Mouse (Mus musculus) v-Abl transformed pro-B cells (cell line): Measurements from ENCODE around the gene Olfr770.
"Not testable (repeated sequence)": the region's sequence is repeated elsewhere in the genome, so short reads cannot be mapped to it uniquely, and the experiment has no call there.

ENCODE experiments used
- in situ Hi-C, 2 experiments: fragments of 400-800 bp; cut with MboI; formaldehyde crosslinking; loops; one replicate each; pipeline ENCODE4 v1.15.1; 2025; ENCODE audit not compliant: unreplicated experiment in 2 of 2

Gene Olfr770

DNA sequence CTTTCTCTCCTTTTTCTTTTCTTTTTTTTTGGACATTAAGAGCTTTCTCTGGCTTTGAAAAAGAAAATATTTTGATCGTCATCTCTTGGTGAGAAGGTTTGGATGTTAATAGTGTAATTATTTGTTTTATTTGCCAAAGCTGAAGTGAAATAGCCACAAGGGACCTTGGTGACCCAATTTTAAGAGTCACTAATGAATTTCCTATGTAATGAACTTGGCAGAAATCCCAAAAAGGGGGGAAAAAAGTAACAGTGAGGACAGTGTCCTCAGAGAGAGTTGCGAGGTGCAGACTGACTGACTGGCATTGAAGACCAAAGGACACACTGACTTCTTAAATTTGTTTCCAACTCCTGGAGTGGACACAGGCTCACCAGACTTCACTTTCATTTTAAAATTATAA, at the start of gene Olfr770:
Olfr770 (minus strand) TSS at position 101 of the 400 bp plus-strand sequence.
- in situ Hi-C loops: no loop called here

DNA sequence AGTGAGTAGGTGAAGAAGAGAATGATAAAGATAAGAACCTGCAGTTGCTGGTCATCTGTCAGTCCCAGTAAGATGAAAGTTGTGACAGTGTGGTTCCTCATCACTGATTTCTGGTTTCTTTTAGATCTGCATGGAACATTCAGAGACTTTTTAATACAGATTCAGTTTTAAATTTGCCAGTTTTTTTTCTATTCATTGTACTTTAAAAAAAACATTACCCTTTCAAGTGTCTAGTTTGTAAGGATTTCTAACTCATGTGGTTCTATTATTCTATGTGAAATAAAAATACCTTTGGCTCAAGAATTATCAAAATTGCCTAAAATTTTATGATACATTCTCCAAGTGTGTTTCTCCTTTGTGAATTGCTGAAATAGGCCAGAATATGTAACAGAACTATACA, 48.5 kb upstream of the Olfr770 start, which contains the start of gene Olfr773:
Olfr773 (minus strand) TSS at position 101 of the 400 bp plus-strand sequence.
- in situ Hi-C loops: not testable (repeated sequence)

DNA sequence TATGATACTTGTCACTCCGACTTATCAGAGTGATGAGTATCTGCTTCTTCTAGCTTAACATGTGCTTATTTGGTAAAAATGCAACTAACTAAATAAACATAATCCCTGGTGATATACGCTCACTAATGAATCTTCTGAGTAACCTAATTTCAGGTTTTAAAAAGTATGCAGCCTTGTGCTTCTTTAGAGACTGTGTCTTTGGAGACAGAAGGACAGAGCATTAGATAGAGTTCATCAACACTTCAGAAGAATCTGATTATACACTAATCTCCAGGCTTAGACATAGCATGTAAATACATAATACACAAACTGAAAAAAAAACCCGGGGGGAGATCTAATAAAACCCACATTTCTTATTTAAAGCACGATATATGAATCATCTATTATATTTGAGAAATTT, 39.0 kb upstream of the Olfr770 start, which contains the start of gene Olfr772:
Olfr772 (minus strand) TSS at position 101 of the 400 bp plus-strand sequence.
- in situ Hi-C loops: not testable (repeated sequence)

DNA sequence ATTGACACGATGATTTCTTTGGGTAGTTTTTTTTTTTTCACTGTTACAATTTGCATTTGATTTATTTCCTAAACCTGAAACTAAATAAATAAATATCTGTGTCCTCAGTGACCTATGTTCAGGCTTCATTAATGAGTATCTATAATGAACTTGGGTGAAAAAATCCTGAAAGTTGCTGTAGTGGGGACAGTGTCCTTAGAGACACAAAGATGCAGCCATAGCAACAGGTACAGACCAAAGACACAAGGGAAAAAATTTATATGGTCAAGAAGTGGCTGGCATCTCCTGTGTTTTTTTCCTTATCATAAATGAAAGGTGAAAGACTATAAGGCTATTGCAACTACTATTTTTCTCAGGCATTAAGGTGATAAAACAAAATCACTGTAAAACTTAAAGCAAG, 25.9 kb upstream of the Olfr770 start, which contains the start of gene Olfr771:
Olfr771 (minus strand) TSS at position 101 of the 400 bp plus-strand sequence.
- in situ Hi-C loops: no loop called here

DNA sequence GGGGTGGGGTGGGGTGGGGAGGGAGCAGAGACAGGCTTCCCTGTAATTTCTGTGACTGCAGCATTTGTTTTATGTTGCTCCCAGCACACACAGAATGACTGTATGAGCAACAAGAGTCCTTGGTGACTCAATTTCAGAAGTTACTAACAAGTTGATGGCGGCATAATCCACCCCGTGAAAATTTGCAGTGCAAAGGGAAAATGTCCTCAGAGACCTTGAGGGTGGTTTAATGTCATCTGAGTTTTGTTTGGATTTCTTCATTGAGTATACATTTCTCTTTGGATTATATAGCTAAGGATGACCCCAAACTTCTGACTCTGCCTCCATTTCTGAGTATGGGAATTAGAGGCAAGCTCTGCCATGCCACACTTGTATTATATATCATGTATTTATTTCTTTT, 21.0 kb downstream of the Olfr770 start, which contains the start of gene Olfr769:
Olfr769 (minus strand) TSS at position 101 of the 400 bp plus-strand sequence.
- in situ Hi-C loops: no loop called here

DNA sequence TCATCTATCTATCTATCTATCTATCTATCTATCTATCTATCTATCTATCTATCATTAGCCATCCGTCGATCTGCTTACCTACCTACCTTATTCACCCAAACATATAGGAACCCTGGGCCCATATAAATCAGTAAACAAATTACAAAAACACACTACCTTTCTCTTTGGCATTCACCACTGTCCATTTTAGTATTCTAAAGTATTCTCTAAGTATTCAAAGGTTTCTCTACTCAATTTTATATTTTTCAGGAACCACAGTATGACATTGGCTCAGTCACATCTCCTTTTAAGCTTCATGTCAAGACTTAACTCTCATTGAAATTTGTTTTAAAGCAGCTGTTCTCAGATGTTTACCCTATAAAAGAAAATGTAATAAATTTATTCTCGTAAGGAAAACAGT, 23.7 kb downstream of the Olfr770 start:
- in situ Hi-C loops: no loop called here

DNA sequence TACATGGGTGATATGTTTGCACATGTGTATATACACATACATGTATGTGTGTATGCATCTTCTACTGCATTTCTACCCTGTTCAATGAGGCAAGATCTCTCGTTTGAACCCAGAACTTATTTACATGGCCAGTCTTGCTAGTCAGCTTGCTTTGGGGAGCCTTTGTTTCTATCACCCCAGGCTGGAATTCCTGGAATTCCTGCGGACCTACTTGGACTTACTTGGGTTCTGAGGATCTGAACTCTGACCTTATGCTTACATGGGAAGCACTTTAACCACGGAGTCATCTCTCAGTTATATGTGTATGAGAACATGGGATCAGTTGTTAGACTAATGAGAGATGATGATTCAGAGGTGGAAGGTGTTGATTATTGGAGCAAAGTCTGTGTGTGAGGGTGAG, 37.6 kb downstream of the Olfr770 start:
- in situ Hi-C loops: no loop called here

DNA sequence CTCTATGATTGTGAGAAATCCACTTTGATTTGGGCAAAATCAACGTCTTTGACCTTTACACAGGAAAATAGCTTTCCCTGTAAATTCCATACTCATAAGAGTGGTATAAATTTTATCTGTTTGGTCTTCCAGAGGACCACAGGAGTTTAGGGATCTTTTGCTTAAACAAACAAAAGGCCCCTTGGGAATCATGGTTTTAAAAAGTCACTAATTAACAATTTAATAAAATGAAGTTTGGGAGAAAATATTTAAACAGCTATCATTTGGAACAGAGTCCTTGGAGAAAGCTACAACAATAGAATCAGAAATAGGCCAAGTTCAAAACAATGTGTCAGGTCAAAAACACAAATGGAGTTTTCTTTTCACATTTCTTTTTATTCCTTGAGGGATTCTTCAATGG, 39.5 kb downstream of the Olfr770 start, which contains the start of gene Olfr768:
Olfr768 (minus strand) TSS at position 101 of the 400 bp plus-strand sequence.
- in situ Hi-C loops: no loop called here

DNA sequence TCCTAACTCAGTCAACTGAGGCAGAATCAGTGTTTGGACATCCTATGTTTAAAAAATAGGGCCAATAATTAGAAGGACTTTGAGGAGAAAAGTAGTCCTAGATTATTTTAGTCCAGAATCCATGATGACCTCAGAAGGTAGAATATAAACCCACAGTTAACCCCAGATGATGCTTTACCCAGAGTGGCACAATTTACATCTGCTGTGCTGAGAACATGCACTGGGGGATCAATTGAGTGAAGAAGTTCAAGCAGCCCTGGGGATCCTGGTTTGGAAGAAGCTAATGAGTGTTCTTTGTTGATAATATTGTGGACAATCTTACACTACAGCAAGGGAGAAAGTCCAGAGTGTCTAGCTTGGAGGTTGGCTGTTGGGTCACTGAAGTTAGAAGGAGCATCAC, 56.0 kb downstream of the Olfr770 start, which contains the start of gene Olfr767:
Olfr767 (minus strand) TSS at position 101 of the 400 bp plus-strand sequence.
- in situ Hi-C loops: not testable (repeated sequence)
